Mouse (Mus musculus): Measurements from ENCODE around the gene Smurf1.

Gene Smurf1

GRCm38 (mm10) chr5:144965639-144966351 lies at the start of gene Smurf1:
Gene Smurf1, minus strand, starts transcription at chr5:144965847.
- peak; percentile 72 to 84 for DNase-seq (ENCODE audit: low spot score in 2 of 2)

GRCm38 (mm10) chr5:145014278-145014677 lies 48.6 kb upstream of the Smurf1 start:
- no peak for DNase-seq (ENCODE audit: low spot score in 2 of 2)

GRCm38 (mm10) chr5:145008878-145009659 lies 43.4 kb upstream of the Smurf1 start:
- DNase-seq (ENCODE audit: low spot score in 2 of 2), result no peak

DNA sequence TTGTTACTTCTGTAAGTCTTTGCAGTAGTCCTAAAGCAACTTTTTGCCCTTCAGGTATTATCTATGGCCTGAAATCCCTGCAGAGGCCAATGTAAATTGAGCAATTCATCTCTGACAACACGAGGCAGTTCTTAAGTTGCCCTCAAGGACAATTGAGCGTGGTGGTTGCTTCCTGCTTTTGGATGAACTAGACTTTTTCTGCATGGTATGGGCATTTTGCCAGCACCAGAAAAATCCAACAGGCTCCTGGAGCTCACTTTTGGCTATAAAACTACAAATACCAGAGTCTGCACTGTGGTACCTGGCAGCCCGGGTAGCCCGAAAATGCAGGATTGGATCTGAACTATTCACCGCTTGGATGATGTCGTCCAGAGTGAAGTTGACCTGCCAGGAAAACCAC lies 39.9 kb upstream of the Smurf1 start:
- no peak for DNase-seq (ENCODE audit: low spot score in 2 of 2)

DNA sequence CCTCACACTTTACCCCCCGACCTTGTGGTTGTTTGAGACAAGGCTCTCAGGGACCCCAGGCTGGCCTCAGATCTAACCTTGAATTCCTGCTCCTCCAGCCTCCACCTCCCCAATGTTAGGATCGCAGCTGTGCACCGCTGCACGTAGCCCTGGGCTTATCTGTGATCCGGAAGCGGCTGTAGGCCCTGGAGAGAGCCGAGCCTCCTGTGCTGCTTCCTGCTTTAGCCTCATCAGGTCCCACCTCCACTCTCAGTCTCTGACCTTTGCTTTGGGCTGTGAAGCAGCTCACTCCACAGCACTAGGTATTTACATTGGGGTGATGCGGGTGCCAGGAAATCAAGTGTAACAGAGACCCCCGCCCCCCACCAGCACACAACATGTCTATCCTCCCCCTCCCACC lies 38.8 kb upstream of the Smurf1 start:
- DNase-seq (ENCODE audit: low spot score in 2 of 2), result no peak

DNA sequence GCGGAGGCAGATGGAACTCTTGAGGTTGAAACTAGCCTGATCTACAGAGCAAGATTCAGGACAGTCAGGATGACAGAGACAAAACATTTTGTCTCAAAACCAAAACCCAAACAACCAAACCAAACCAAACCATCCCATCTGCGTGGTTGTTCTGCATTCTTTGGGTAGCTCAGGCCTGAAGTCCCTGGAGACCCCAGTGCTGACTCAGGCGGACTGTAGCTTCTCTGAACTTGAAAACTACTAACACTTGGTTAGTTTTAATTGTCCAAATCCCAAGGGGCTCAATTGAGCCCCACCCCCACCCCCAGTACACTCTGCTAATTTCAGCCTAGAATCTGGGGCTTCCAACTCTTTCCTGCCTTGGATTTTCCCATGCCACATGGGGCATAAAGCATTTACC lies 37.7 kb upstream of the Smurf1 start:
- no peak for DNase-seq (ENCODE audit: low spot score in 2 of 2)

DNA sequence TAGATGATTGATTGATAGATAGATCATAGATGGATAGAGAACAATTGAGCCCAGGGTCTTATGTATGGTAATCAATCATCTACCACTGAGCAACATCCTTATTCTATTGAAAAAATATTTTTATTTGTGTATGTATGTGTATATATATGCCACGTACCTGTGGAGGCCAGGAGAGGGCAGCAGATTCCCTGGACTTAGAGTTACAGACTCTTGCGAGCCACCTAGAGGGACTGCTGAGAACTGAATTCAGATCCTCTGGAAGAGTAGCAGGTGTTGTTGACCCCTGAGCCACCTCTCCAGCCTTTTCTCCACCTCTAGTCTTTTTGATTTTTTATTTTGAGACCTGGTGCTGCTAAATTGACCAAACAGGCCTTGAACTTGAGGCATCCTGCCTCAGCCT lies 32.8 kb upstream of the Smurf1 start:
- DNase-seq (ENCODE audit: low spot score in 2 of 2), result no peak

DNA sequence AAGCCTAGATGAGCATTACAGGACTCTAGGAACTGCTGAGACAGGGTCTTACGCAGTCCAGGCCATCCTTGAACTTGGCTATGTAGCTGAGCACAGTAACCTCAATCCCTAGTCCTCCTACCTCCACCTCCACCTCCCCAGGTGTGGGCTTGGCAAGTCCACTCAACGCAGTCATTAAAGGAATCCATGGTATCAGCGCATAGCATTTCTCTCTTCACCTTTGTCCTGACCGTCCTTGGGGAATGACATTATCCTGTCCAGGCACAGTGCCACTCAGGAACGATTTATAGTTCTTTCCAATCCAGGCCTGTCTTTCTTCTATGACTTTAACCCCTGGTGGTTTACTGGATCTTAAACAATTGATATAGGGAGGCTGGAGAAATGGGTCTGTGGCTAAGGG lies 24.8 kb upstream of the Smurf1 start:
- no peak for DNase-seq (ENCODE audit: low spot score in 2 of 2)

DNA sequence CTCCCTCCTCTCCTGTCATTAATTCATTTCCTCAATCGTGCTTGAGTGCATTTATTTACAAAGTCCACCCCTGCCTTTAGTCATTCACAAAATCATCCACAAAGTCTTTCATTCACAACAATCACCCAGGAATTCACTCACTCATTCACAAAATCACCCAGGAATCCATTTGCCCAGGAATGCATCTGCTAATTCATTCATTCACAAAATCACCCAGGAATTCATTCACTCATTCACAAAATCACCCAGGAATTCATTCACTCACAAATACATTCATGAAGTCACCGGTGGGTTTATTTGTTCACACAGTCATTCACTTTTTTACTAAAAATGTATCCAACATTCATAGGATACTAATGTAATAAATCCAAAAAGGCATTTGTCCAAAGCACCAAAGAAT lies 24.4 kb upstream of the Smurf1 start:
- no peak for DNase-seq (ENCODE audit: low spot score in 2 of 2)

DNA sequence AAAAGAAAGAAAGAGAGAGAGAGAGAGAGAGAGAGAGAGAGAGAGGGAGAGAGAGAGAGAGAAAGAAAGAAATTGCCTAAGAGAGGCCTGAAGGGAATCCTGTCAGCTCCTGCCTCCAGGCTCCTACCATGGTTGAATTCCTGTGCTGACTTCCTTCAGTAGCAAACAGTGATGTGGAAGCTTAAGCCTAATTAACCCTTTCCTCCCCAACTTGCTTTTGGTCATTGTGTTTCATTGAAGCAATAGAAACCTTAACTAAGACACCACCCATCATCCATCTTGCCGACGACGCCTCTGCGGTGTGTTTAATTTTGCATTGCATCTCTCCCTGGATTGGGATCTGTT lies 23.4 kb upstream of the Smurf1 start:
- DNase-seq (ENCODE audit: low spot score in 2 of 2), result no peak

DNA sequence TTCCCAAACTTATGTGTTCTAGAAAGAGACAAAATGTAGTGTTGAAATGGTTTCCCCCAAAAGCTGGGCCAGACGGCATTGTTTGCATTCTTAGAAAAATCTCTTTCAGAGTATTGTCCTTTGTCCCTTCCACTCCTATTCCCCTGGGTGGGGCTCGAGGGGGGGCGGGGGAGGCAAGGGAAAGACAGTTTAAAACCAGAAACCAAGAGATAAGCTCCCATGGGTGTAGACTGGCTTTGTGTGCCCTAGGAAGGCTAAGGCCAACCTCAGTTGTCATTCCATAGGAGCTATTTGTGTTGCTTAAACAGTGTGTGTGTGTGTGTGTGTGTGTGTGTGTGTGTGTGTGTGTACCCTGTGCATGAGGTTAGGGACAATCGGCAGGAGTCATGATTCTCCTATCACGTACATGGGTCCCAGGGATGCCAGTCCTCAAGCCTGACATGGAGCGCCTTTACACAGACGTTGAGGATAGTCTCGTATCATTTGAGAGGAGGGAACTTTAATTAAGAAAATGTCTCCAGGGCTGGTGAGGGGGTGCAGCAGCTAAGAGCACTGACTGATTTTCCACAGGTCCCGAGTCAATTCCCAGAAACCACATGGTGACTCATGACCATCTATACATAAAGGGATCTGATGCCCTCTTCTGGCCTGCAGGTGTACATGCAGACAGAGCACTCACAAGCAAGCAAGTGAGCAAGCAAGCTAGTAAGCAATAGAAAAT lies 22.9 kb upstream of the Smurf1 start:
- DNase-seq (ENCODE audit: low spot score in 2 of 2), result no peak

- DNase-seq (ENCODE audit: low spot score in 2 of 2), result no peak
Measured at GRCm38 (mm10) chr5:144987561-144987960, 21.9 kb upstream of the Smurf1 start.

- no peak for DNase-seq (ENCODE audit: low spot score in 2 of 2)
Measured at GRCm38 (mm10) chr5:144984839-144985238, 19.2 kb upstream of the Smurf1 start.

DNA sequence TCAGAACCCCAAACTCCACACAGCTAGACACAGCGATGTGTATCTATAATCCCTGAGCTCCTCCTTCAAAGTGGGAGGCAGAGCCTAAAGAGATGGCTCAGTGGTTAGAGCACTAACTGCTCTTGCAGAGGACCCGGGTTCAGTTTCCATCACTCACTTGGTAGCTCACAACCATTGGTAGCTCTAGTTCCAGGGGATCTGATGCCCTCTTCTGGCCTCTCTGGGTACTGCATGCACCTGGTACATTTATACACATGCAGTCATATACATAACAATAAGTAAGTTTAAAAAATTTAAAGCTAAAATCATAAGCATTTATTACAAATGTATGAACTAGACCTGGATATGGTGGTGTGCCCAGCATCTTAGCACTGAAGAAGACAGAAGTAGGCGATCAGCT lies 17.6 kb upstream of the Smurf1 start:
- DNase-seq (ENCODE audit: low spot score in 2 of 2), result no peak

GRCm38 (mm10) chr5:144979110-144979509 lies 13.5 kb upstream of the Smurf1 start:
- no peak for DNase-seq (ENCODE audit: low spot score in 2 of 2)

DNA sequence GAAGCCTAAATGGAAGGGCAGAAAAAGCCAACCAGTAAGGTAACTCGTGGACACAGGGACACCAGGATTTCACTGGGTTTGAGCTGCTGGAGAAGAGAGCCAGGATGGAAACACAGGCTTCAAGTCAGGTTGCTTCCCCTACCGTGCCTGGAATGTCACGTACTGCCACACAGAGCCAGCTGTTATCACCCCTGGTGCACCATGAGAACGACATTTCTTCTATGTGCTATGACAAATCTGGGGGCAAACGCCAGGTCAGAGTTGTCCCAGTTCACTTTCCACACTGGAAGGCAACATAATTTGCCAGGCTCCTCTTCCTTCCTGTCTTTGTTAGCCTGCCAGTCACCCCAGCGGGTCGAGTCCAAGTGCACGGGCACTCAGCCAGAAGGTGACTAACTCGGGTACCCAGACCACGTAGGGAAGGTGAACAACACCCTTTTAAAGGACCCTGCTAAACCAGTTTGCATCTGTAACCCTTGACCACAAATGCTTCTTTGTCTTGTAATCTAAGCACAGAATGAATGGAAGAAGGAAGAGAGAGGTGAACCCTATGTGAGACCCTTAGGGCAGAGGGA lies 13.0 kb upstream of the Smurf1 start:
- DNase-seq (ENCODE audit: low spot score in 2 of 2), result no peak

DNA sequence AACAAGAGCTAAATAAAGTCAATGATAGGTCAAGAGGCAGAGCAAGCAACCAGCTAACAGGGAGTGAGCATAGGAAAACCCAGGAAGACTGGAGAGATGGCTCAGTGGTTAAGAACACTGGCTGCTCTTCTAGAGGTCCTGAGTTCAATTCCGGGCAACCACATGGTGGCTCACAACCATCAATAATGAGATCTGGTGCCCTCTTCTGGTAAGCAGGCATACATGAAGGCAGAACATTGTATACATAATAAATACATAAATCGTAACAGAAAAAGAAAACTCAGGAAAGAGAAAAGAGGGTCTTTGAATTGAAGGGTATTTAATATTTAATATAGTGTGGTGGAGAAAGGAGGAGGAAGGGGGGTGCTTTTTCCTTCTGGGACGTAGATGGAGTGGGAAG lies 5.6 kb upstream of the Smurf1 start:
- no peak for DNase-seq (ENCODE audit: low spot score in 2 of 2)

DNA sequence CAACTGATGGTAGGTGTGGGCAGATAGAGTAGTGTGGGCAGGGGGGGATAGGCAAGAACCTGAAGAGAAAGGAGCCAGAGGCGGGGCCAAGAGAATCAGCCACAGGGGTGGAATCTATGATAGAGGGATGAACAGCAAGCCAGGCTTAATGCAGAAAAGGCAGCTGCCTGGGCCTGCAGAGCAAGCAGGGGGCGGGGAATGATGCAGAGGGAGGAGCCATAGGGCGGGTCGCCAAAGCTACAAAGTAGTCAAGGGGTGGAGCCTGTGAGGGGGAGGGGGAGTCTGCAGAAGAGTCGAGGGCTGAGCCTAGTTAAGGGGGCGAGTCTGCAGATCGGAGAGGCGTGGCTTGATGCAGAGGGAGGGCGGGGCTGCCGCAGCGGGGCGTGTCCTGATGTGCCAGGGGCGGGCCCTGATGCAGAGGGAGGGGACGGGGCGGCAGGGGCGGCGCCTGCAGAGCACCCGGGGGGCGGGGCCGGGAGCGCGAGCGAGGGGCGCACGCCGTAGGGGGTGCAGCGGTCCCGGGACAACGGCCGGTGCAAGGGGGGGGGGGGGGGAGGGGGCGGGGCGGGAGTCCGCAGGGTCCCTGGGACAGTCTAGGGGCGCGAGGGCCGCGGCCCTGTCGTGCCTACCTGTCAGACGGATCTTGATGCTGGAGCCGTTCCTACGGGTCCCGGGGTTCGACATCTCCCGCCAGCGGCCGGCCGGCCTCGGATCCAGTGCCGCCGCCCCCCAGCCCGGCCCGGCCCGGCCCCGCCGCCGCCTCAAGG lies 592 bp downstream of the Smurf1 start:
- DNase-seq (ENCODE audit: low spot score in 2 of 2), result peak; percentile 87 to 92

DNA sequence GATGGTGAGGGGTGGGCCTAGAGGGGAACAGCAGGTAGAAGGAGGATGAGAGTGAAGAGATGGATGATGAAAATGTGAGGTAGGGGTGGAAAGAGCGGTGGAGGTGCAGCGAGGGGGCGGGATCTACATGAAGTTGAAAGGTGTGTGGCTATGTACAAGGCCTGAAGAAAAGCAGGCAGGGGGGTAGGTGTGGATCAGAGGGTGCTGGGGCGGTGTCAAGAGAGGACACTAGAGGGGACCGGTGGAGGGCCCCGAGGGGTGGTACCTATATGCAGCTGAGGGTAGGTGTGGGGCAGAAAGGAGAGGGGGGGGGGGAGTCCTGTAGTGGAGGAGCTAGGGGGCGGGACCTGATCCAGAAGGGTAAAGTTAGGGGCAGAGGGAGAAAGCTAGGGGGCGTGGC lies 1.2 kb downstream of the Smurf1 start:
- DNase-seq (ENCODE audit: low spot score in 2 of 2), result no peak

- peak; percentile 48 to 76 for DNase-seq (ENCODE audit: low spot score in 2 of 2)
Measured at GRCm38 (mm10) chr5:144963817-144964261, 1.8 kb downstream of the Smurf1 start.

GRCm38 (mm10) chr5:144963401-144963800 lies 2.2 kb downstream of the Smurf1 start:
- DNase-seq (ENCODE audit: low spot score in 2 of 2), result no peak

DNA sequence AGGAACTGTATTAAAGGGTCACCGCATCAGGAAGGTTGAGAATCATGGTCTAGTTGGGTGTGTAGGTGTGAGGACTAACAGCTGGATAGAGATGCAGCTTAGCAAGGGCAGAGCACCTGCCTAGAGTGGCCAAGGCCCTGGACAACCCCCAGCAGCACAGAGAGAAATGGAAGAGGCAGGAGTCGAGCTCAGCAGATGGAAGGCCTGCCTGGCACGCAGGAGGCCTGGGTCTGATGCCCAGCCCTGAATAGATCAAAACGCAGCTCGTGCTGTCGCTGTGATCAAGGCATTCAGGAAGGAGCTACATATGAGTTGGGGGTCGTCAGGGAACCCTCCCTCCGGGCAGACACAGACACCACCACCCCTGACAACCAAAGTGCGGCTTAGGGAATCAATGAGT lies 7.4 kb downstream of the Smurf1 start:
- no peak for DNase-seq (ENCODE audit: low spot score in 2 of 2)
